33 mouse cellular contexts compared by ENCODE assay signal in genomic region chr11:121392405-121392804, GRCm38 (mm10). TPM values are rescaled to one million over a fixed set of nuclear protein-coding genes. Genes with fewer than 3 reads are reported as not detected.
"Had no signal": no experiment of that assay in that cellular context is flagged by ENCODE, and none has a peak within 500 bp of the region (broad histone marks: within the 10 kb centered on the region; RNA-seq: fewer than 3 reads in every experiment).

No protein-coding gene starts in this region.

- DNase-seq: left cerebral cortex, postnatal 4 days; liver, embryonic 13.5 days; liver, postnatal 0 days; lung, adult 18-20 months; lung, adult 2 months; lung, embryonic 14.5 days; lung, postnatal 10 days; lung, postnatal 14 days; lung, postnatal 36 days; lung, postnatal 4 days; midbrain, embryonic 14.5 days had no signal

- H3K27me3 ChIP-seq: limb, embryonic 13.5 days; limb, embryonic 15.5 days; lung, embryonic 15.5 days; midbrain, embryonic 15.5 days; neural tube, embryonic 12.5 days; neural tube, embryonic 13.5 days had no signal

- H3K4me2 ChIP-seq: limb, embryonic 12.5 days; limb, embryonic 13.5 days; limb, embryonic 15.5 days; liver, embryonic 11.5 days; liver, embryonic 12.5 days; liver, embryonic 13.5 days; liver, embryonic 15.5 days; lung, embryonic 14.5 days; lung, embryonic 15.5 days; midbrain, embryonic 11.5 days; midbrain, embryonic 12.5 days; midbrain, embryonic 13.5 days; midbrain, embryonic 15.5 days; neural tube, embryonic 12.5 days; neural tube, embryonic 13.5 days had no signal

- H3K36me3 ChIP-seq: limb, embryonic 10.5 days; limb, embryonic 12.5 days; limb, embryonic 13.5 days; limb, embryonic 15.5 days; liver, embryonic 12.5 days; liver, embryonic 13.5 days; liver, embryonic 15.5 days; lung, embryonic 15.5 days; midbrain, embryonic 10.5 days; midbrain, embryonic 12.5 days; midbrain, embryonic 13.5 days; midbrain, embryonic 15.5 days; neural tube, embryonic 12.5 days; neural tube, embryonic 13.5 days had no signal

- ATAC-seq: liver, embryonic 12.5 days; liver, postnatal 0 days; lung, postnatal 0 days; midbrain, embryonic 13.5 days; midbrain, embryonic 15.5 days; midbrain, embryonic 16.5 days had no signal

- H3K27ac ChIP-seq: limb, embryonic 10.5 days; limb, embryonic 12.5 days; limb, embryonic 13.5 days; limb, embryonic 15.5 days; liver, embryonic 12.5 days; liver, embryonic 13.5 days; liver, embryonic 15.5 days; lung, embryonic 15.5 days; macrophage; midbrain, embryonic 10.5 days; midbrain, embryonic 12.5 days; midbrain, embryonic 13.5 days; midbrain, embryonic 15.5 days; neural tube, embryonic 12.5 days; neural tube, embryonic 13.5 days had no signal

- H3K9me3 ChIP-seq: limb, embryonic 10.5 days; limb, embryonic 12.5 days; limb, embryonic 13.5 days; limb, embryonic 15.5 days; liver, embryonic 12.5 days; liver, embryonic 13.5 days; liver, embryonic 15.5 days; lung, embryonic 15.5 days; midbrain, embryonic 10.5 days; midbrain, embryonic 12.5 days; midbrain, embryonic 13.5 days; midbrain, embryonic 15.5 days; neural tube, embryonic 12.5 days; neural tube, embryonic 13.5 days had no signal

- H3K4me3 ChIP-seq: limb, embryonic 10.5 days; limb, embryonic 12.5 days; limb, embryonic 13.5 days; limb, embryonic 15.5 days; liver, embryonic 12.5 days; liver, embryonic 13.5 days; liver, embryonic 15.5 days; lung, embryonic 15.5 days; megakaryocyte, embryonic 14.5 days; midbrain, embryonic 10.5 days; midbrain, embryonic 12.5 days; midbrain, embryonic 13.5 days; midbrain, embryonic 15.5 days; myocyte; neural tube, embryonic 12.5 days; neural tube, embryonic 13.5 days had no signal

- H3K9ac ChIP-seq: limb, embryonic 12.5 days; limb, embryonic 13.5 days; limb, embryonic 15.5 days; liver, embryonic 12.5 days; liver, embryonic 13.5 days; liver, embryonic 15.5 days; liver, postnatal 0 days; lung, embryonic 14.5 days; lung, embryonic 15.5 days; midbrain, embryonic 12.5 days; midbrain, embryonic 13.5 days; midbrain, embryonic 15.5 days; neural tube, embryonic 12.5 days; neural tube, embryonic 13.5 days had no signal

RNA-seq across cellular contexts. Expression of gene Rab40b, which starts 4.4 kb away (rescaled TPM):
- total RNA-seq: megakaryocyte, adult 5-6 weeks; monocyte, adult 5-6 weeks had no signal
- polyA plus RNA-seq: macrophage had no signal

RNA-seq across cellular contexts. Expression of gene Fn3k, which starts 42.3 kb away (rescaled TPM):
- total RNA-seq: monocyte, adult 5-6 weeks had no signal
